ENCODE assay signal across 8 mouse cellular contexts in the genomic region with DNA sequence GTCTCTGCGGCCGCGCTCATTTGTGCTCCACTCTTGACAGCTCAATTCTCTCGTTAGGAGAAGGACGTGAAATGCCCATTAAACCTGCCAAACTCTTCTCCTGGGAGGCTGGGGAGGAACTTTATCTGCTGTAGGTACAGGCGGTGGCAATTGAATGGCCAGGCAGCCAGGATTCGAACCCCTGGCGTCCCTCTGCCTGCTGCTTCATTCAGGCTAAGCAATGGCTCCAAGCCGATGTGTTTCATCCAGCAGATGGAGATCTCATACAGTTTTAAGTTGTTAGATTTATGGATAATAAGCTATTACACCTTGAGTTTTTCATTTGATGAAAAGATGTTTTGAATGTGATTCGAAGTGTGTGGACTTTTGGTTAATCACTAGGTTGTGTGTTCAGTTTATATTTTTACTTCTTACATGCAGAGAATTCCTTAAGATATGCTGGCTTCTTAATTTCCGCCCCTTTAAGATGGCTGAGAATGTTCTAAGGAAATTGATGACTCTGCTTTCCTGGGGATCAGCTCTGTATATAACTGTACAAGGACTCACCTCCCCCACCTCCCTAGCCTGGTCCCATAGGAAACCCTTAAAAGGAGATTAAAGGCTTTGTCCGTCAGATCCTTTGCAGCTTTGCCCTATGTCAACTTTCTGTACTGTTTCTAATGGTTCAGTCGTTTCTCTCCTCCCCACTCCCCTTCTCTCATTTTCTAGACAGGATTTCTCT. TPM values are rescaled to one million over a fixed set of nuclear protein-coding genes. Genes with fewer than 3 reads are reported as not detected.
DNase-seq lines count a peak whose midpoint lies in the region; ATAC-seq lines count a peak whose summit lies in the region.

No protein-coding gene starts in this region.

- no peaks in the 10 kb centered on the region for H3K27me3 ChIP-seq in neural tube, embryonic 11.5 days (ENCODE audit: control insufficient read depth, insufficient read depth, low read length)
- no peaks in the 10 kb centered on the region for H3K27me3 ChIP-seq in hindbrain, embryonic 14.5 days (ENCODE audit: control insufficient read depth, insufficient read depth, low read length)

- peak; percentile 12 to 73 for DNase-seq in cerebellum, postnatal 10 days
- DNase-seq in neural tube, embryonic 11.5 days (ENCODE audit: low spot score), result no peak
- DNase-seq in neural tube, embryonic 10.5 days (ENCODE audit: extremely low spot score, low spot score), result no peak
- DNase-seq in hindbrain, embryonic 14.5 days (ENCODE audit: low spot score), result peak; percentile 63
- DNase-seq in mesoderm, embryonic 11.5 days (ENCODE audit: low read depth, low spot score), result peak; percentile 34
- no peak for DNase-seq in yolk sac, embryonic 10.5 days (ENCODE audit: low spot score)
- no peak for DNase-seq in adrenal gland, postnatal 4 days (ENCODE audit: low spot score in 2 of 2)

- H3K4me2 ChIP-seq in neural tube, embryonic 11.5 days (ENCODE audit: low read depth), result peak overlapping the region; percentile 54
- H3K4me2 ChIP-seq in hindbrain, embryonic 14.5 days (replicated peaks), result peak overlapping the region; percentile 72

- no peaks in the 10 kb centered on the region for H3K36me3 ChIP-seq in neural tube, embryonic 11.5 days (ENCODE audit: control insufficient read depth, insufficient read depth, low read length)
- no peaks in the 10 kb centered on the region for H3K36me3 ChIP-seq in hindbrain, embryonic 14.5 days (replicated peaks; ENCODE audit: control insufficient read depth, insufficient read depth)

- ATAC-seq in cerebellum, adult (ENCODE audit: insufficient number of reproducible peaks, low FRiP score, low TSS enrichment), result no peak; the same call in 1 of the 2 replicates
- ATAC-seq in neural tube, embryonic 11.5 days (ENCODE audit: insufficient read depth, low FRiP score, low TSS enrichment), result no peak
- ATAC-seq in hindbrain, embryonic 14.5 days (ENCODE audit: low FRiP score), result no peak

- H3K9me3 ChIP-seq in neural tube, embryonic 11.5 days (ENCODE audit: control insufficient read depth, low read length), result no peaks in the 10 kb centered on the region
- no peaks in the 10 kb centered on the region for H3K9me3 ChIP-seq in hindbrain, embryonic 14.5 days (ENCODE audit: control insufficient read depth, low read length)

- WGBS in neural tube, embryonic 11.5 days, result 15% methylated on average over 13 of the region's 13 CpGs
- 15% methylated on average over 13 of the region's 13 CpGs for WGBS in hindbrain, embryonic 14.5 days

- no peaks in the 10 kb centered on the region; the same call in 1 of the 2 replicates for H3K4me1 ChIP-seq in neural tube, embryonic 11.5 days (ENCODE audit: control insufficient read depth, insufficient read depth, low read length)
- peaks cover 3% of the 10 kb centered on the region; the same call in 1 of the 2 replicates for H3K4me1 ChIP-seq in hindbrain, embryonic 14.5 days (replicated peaks; ENCODE audit: control insufficient read depth, insufficient read depth, low read length)

- peak overlapping the region; percentile 79 for H3K9ac ChIP-seq in neural tube, embryonic 11.5 days (ENCODE audit: low read length)
- H3K9ac ChIP-seq in hindbrain, embryonic 14.5 days, result peak overlapping the region; percentile 78

- peak overlapping the region; percentile 62 for H3K4me3 ChIP-seq in neural tube, embryonic 11.5 days (ENCODE audit: low read depth, low read length)
- peak overlapping the region; percentile 80 for H3K4me3 ChIP-seq in hindbrain, embryonic 14.5 days (replicated peaks; ENCODE audit: low read length)

- H3K27ac ChIP-seq in neural tube, embryonic 11.5 days (ENCODE audit: low read depth, low read length), result peak overlapping the region; percentile 67
- peak overlapping the region; percentile 82 for H3K27ac ChIP-seq in hindbrain, embryonic 14.5 days

RNA-seq across cellular contexts. Expression of gene Ccdc126, which starts 0.7 kb away (rescaled TPM):
- 6.6 and 7.0 TPM in 2 replicates for polyA plus RNA-seq in neural tube, embryonic 11.5 days (2014; fragmentation: Nextera tagmentation; extraction: Ambion mirVana)
- polyA plus RNA-seq in hindbrain, embryonic 14.5 days (2014; fragmentation: Nextera tagmentation; extraction: Ambion mirVana), result 11.0 and 11.2 TPM in 2 replicates
- total RNA-seq in adrenal gland, postnatal 4 days (2021), result 10 to 100 TPM in 1 of 2 experiments, 1 to 10 TPM in 1; 9.2 to 10.2 TPM

RNA-seq across cellular contexts. Expression of gene Fam221a, which starts 47.8 kb away (rescaled TPM):
- polyA plus RNA-seq in neural tube, embryonic 11.5 days (2014; fragmentation: Nextera tagmentation; extraction: Ambion mirVana), result 4.6 and 5.9 TPM in 2 replicates
- 4.2 and 5.5 TPM in 2 replicates for polyA plus RNA-seq in hindbrain, embryonic 14.5 days (2014; fragmentation: Nextera tagmentation; extraction: Ambion mirVana)
- total RNA-seq in adrenal gland, postnatal 4 days (2021), result 1 to 10 TPM; 7.1 to 7.5 TPM

RNA-seq across cellular contexts. Expression of gene Tra2a, which starts 55.9 kb away (rescaled TPM):
- 50.0 and 54.7 TPM in 2 replicates for polyA plus RNA-seq in neural tube, embryonic 11.5 days (2014; fragmentation: Nextera tagmentation; extraction: Ambion mirVana)
- 42.3 and 44.5 TPM in 2 replicates for polyA plus RNA-seq in hindbrain, embryonic 14.5 days (2014; fragmentation: Nextera tagmentation; extraction: Ambion mirVana)
- 10 to 100 TPM; 58.7 to 63.1 TPM for total RNA-seq in adrenal gland, postnatal 4 days (2021)

Comparison
In these comparisons a context has a peak if more than half of its experiments do, and no peak if none do; other contexts are left out.
1. DNase-seq: peak in cerebellum, postnatal 10 days (2 of 2), hindbrain, embryonic 14.5 days (single experiment) and mesoderm, embryonic 11.5 days (single experiment); none in neural tube, embryonic 11.5 days (single experiment), neural tube, embryonic 10.5 days (single experiment), yolk sac, embryonic 10.5 days (single experiment) and adrenal gland, postnatal 4 days (0 of 2).